Mouse (Mus musculus) bone marrow macrophage, adult 2 months (primary cell): ENCODE results near the gene Crlf2. TPM values are rescaled to one million over a fixed set of nuclear protein-coding genes. Genes with fewer than 3 reads are reported as not detected.
A peak's percentile ranks its signal among the peaks of the same experiment; 100 is the strongest.

ENCODE experiments used
- H3K27ac ChIP-seq: 2 replicates; pipeline ENCODE4 v1.5.1; 2012; ENCODE audit warnings: low read depth, low read length; ENCODE audit not compliant: insufficient read depth
- H3K4me1 ChIP-seq: 2 replicates; pipeline ENCODE4 v1.6.1; 2012; ENCODE audit warnings: low read length; ENCODE audit not compliant: control insufficient read depth, insufficient read depth
- H3K4me3 ChIP-seq: 2 replicates; pipeline ENCODE4 v1.5.1; 2012; ENCODE audit warnings: mild to moderate bottlenecking, low read length, moderate library complexity; ENCODE audit not compliant: insufficient read depth
- CTCF ChIP-seq: IDR thresholded peaks from 2 replicates; pipeline ENCODE4 v1.5.1; 2012; ENCODE audit warnings: low read depth, mild to moderate bottlenecking, low read length, moderate library complexity
- POLR2A ChIP-seq: IDR thresholded peaks from 2 replicates; pipeline ENCODE4 v1.6.1; 2012; ENCODE audit warnings: mild to moderate bottlenecking, low read depth, low read length, borderline replicate concordance
- polyA plus RNA-seq: library from polyadenylated mRNA; stranded (reverse); fragments of >200 nt; gene quantifications from 2 replicates; pipeline ENCODE4 v1.2.4, GENCODE M21; 2012; ENCODE audit not compliant: missing spikeins, insufficient read depth, insufficient read length

Gene Crlf2
- polyA plus RNA-seq: 74.3 and 77.8 TPM in 2 replicates

DNA sequence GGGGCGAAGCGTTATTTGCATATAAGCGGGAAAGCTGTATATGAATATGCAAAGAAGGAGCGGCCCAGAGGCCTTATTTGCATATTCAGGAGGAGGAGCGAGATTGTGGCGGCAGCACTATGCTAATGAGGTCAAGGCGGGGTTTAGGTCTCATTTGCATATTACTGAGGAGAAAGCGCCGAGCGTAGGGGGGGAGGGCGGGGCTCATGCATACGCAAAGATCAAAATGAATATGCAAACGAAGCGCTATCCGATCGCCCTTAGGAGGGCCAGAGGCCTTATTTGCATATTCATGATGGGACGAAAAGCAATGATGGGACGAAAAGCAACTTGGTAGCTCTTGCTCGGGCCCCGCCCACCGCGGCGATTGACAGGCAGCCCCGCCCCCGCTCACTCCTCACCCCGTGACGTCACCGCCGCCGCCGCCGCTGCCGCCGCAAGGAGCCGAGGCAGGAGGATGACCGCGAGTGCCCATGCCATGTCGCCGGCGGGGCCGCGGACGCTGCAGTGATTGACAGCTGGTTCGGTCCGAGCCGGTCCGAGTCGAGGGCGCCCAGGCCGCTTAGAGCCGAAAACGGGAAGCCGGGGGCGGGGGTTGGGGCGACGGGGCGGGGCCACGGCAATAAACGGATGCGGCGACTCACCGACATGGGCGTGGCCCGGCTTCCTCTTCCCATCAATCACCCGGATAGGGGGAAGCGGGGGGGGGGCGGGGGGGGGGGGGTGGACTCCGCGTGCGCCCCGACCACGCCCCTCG, at the start of gene Crlf2:
TSS of gene Crlf2 (minus strand) at position 590 of the 757 bp plus-strand sequence.
- no peaks in the 10 kb centered on the region for H3K4me1 ChIP-seq
- peak within 1 kb of the TSS; percentile 76 for H3K4me3 ChIP-seq
- H3K27ac ChIP-seq: peak within 1 kb of the TSS; percentile 93
- no peak for TF ChIP-seq CTCF
- TF ChIP-seq POLR2A: no peak

DNA sequence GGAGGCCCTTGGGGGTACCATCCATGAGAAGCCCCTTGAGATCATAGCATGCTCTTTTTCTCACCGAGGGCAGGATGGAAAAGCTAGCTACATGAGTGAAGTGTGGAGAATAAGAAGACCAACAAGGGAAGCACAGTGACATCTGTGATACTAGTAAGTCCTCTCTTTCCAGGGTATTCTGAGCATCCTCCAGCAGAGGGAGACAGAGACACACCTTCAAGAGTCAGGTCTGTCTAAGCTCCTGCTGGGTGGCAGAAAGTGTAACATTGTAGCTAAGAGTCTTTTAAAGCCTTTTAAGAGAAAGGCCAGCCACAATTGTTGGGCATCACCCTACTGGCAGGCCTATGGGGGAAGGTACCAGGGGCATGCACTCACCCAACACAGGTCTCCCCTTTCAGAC, 43.8 kb upstream of the Crlf2 start:
- TF ChIP-seq CTCF (no peak), POLR2A (no peak)
- Histone ChIP-seq H3K4me3 (no peak overlapping the region), H3K27ac (no peak overlapping the region), H3K4me1 (no peaks in the 10 kb centered on the region)

DNA sequence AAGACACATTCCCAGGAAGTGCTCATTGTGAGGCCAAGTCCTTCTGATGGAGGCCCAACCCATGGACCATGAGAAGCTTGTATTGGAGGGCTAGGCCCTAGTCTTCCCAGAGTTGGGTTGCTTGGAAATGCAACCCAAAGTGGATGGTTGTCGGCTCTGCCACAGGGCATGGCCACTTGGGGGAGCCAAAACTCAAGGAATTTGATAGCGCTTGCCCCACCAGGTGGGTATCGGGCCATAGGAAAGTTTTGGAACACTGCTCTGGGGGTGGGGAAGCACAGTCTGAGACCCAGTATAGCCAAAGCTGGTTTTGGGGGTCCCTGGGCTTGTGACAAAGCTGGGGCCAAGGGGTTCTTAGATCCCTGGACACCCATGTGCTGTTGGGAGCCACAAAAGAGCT, 42.3 kb upstream of the Crlf2 start:
- H3K27ac ChIP-seq: no peak overlapping the region
- no peak overlapping the region for H3K4me3 ChIP-seq
- no peaks in the 10 kb centered on the region for H3K4me1 ChIP-seq
- TF ChIP-seq CTCF: peak; percentile 88
- no peak for TF ChIP-seq POLR2A

DNA sequence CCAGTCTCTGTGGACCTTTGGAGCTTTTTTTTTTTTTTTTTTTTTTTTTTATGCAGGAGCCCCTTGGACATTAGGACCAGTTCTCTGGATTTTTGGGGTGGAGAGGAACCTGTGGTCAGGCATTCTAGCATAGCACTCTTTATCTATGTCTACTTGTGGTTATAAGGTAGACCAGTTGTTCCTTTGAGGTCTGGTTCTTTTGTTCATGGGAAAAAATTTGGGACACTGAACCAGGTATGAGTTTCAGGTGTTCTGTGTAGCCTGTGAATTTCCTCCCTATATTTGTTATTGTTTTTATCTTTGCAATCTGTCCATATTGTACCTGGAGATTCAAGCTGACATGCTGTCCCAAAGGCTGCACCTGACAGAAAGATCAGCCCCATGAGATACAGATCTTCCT, 40.1 kb upstream of the Crlf2 start:
- H3K4me1 ChIP-seq: no peaks in the 10 kb centered on the region
- H3K4me3 ChIP-seq: no peak overlapping the region
- no peak overlapping the region for H3K27ac ChIP-seq
- TF ChIP-seq POLR2A (no peak), CTCF (no peak)

DNA sequence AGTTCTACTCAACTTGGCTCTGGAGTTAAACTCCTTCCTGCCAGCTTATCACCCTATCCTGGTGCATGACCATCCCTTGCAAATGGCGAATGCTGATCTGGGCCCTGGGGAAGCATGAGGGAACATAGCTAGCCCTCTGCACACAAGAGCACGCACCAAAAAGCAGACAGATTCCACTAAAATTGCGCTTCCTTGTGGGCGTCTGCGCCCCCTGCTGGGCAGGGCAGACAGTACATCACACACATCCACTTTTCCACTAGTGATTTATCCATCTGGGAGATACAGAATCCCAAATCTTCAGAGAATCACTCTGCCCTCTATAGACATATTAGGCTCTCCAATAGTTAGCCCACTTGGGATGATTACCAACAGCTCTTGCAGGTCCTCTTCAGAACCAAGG, 37.9 kb upstream of the Crlf2 start:
- H3K27ac ChIP-seq: no peak overlapping the region
- peak; percentile 91 for TF ChIP-seq CTCF
- no peak for TF ChIP-seq POLR2A

DNA sequence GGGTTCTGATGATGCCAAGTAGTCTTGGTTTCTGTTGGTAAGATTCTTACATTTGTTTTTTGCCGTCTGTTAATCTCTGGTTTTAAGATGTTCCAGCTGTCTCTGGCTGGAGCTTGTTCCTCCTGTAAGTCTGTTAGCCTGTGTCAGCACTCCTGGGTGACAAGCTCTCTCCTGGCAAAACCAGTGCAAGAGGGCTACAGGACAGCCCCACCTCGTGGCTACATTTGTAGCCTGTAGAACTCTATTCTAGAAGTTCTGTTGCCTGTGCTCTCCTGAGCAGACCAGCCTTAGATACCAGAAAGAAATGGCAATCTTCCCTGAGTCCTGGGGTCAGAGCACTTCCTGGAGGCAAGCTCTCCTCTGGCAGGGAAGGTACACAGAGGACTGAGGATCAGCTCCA, 4.0 kb upstream of the Crlf2 start:
- TF ChIP-seq CTCF: no peak
- TF ChIP-seq POLR2A: no peak
- no peak overlapping the region for H3K4me3 ChIP-seq
- H3K27ac ChIP-seq: no peak overlapping the region
- no peaks in the 10 kb centered on the region for H3K4me1 ChIP-seq

More for the DNA sequence above, 37.9 kb upstream of the Crlf2 start:
- H3K4me1 ChIP-seq: no peaks in the 10 kb centered on the region
- no peak overlapping the region for H3K4me3 ChIP-seq

DNA sequence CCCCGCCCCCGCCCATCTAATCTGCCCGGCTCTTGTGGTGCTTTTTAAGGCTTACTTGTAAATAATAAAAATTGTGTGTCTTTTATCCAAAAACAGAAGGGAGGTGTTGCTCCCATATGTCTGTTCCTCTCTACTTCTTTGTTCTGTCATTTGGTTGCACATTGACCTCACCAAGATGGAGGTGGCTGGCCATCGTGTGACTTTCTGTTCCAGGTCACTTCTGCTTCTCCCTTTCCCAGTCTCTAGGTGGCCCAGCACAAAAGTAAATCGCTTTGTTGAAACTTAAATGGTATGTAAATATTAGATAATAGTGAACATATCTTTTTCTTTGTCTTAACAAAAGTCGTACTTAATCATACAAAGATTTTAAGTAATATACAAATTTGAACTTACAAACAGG, 398 bp upstream of the Crlf2 start:
- Histone ChIP-seq H3K4me1 (no peaks in the 10 kb centered on the region), H3K4me3 (peak overlapping the region; percentile 53), H3K27ac (peak overlapping the region; percentile 84)
- TF ChIP-seq CTCF (no peak), POLR2A (no peak)

DNA sequence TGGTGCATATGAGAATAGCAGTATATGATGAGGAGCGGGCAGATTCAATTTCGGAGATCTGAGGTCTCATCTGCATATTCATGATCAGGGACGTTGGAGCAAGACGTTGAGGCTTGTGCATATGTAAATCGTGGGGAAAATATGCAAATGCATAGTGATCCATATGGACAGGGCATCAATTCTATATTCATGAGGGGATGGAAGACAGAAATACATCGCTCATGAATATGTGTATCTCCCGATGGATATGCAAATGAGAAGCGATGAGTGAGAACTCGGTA, 730 bp downstream of the Crlf2 start:
- TF ChIP-seq POLR2A (no peak), CTCF (no peak)
- Histone ChIP-seq H3K4me3 (peak overlapping the region; percentile 76), H3K4me1 (no peaks in the 10 kb centered on the region), H3K27ac (peak overlapping the region; percentile 78)

DNA sequence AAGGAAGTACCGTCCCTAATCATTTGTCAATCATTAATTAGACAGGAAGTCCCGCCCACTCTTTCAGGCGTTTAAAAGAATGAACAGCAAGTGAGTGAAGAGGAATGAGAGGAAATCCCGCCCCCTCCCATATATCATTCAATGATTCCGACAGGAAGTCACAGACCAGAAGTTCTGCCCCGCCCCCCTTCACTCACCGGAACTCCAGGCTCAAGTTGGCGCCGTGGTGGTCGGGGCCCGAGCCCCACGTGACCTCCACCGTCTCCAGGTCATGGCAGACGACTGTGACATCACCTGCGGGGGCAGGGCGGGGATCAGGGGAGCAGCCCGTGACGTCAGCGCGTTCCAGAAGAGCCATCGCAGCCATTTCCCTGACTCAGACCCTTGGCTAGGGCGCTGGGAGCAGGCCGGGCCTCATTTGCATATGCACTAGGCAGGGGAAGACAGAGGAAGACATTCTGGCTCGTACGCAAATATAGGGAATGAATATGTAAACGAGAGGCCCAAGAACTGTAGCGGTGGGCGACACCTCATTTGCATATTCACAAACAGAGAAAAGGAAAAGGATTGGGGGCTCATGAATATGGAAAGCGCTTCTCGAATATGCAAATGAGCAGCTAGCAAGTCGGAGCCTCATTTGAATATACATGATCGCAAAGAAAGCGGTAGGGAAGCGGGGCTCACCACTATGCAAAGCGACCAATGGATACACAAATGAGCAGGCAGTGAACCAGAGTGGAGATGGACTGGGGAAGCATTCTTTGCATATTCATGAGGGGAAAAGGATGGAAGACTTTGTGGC, 1.3 kb downstream of the Crlf2 start:
- Histone ChIP-seq H3K4me3 (peak overlapping the region; percentile 76), H3K4me1 (no peaks in the 10 kb centered on the region), H3K27ac (peak overlapping the region; percentile 78)
- TF ChIP-seq POLR2A: no peak
- TF ChIP-seq CTCF: no peak

DNA sequence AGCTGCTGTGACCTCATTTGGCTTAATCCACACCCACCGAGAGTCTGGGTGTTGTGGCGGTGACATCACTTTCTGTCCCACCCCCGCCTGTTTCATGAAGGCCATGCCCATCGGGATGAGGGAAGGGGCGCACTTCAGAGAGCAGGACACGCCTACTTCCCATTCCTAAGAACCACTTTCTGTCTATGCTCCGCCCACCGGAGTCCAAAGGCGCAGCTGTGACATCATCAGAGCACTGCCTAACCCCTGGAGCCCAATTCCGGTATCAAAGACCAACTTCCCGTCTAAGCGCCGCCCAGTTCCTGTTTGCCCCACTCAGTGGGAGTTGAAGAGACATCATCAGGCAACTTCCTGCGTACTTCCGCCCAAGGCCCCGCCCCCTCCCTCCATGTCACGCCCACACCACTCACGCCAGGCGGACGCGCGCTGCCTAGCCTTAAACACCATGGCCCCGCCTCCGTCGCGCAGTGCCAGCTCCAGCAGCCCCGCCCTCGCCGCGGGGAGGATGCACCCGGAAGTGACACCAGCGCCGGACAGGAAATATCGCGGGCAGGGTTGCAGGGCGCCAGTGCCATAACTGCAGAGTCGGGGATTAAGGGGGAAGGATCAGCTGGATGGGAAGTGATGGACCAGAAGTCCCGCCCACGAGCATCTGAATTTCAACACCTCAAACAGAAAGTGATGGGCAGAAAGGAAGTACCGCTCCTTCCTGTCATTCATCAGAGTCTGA, 2.0 kb downstream of the Crlf2 start:
- H3K27ac ChIP-seq: peak overlapping the region; percentile 78
- TF ChIP-seq POLR2A (no peak), CTCF (no peak)
- H3K4me3 ChIP-seq: peak overlapping the region; percentile 76
- H3K4me1 ChIP-seq: no peaks in the 10 kb centered on the region
